Mouse (Mus musculus): ENCODE data around the gene Dennd1c.
"Not testable (repeated sequence)": the region's sequence is repeated elsewhere in the genome, so short reads cannot be mapped to it uniquely, and the experiment has no call there.

Gene Dennd1c

GRCm38 (mm10) chr17:57095855-57096622 lies 17.7 kb upstream of the Dennd1c start:
- no peak for DNase-seq (ENCODE audit: low spot score)

- no peak for DNase-seq (ENCODE audit: low spot score)
Measured at GRCm38 (mm10) chr17:57094222-57094621, 15.9 kb upstream of the Dennd1c start.

GRCm38 (mm10) chr17:57087049-57087832 lies 8.9 kb upstream of the Dennd1c start, which contains the start of gene Tubb4a:
Gene Tubb4a (minus strand): TSS chr17:57087782.
- DNase-seq (ENCODE audit: low spot score), result peak; percentile 77

- DNase-seq (ENCODE audit: low spot score), result no peak
Measured at GRCm38 (mm10) chr17:57085970-57086757, 7.8 kb upstream of the Dennd1c start.

GRCm38 (mm10) chr17:57082481-57082880 lies 4.2 kb upstream of the Dennd1c start:
- no peak for DNase-seq (ENCODE audit: low spot score)

GRCm38 (mm10) chr17:57081234-57081842 lies 3.0 kb upstream of the Dennd1c start:
- DNase-seq (ENCODE audit: low spot score), result no peak

DNA sequence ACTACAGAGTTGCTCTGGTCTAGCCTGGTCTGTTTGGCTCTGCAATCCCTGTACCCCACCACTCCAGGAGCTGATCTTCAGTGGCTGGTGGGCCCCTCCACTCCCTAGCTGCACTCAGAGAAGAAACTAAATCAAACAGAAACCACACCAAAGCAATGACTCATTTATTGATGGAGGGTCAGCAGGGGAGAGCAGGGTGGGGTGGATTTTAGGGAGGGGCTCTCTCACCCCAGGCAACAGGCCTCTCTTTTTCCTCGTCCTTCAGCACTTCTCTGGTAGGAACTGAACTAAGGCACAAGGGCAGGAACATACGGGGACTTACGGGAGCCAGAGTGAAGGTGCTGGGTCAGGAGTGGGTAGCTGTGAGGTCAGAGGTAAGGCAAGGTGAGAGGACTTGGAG lies 1.6 kb upstream of the Dennd1c start:
- no peak for DNase-seq (ENCODE audit: low spot score)

GRCm38 (mm10) chr17:57076916-57077315 lies 1.4 kb downstream of the Dennd1c start:
- no peak for DNase-seq (ENCODE audit: low spot score)

DNA sequence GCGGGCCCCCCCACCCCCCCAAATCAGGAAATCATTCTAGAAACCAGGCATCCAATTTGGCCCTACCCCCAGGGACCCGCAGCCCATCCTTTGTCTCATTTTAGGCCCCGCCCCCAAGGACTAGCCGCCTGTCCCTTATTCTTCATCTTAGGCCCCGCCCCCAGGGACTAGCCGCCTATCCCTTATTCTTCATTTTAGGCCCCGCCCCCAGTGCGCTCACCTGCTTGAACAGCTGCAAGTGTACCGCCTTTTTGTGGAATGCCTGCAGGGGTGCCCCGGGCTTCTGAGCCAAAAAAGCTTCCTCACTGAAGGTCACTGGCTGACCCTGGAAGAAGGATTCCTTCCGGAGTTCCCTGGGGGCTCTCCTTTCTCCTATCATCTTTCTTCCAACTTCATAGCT lies 7.6 kb downstream of the Dennd1c start:
- DNase-seq (ENCODE audit: low spot score), result no peak

- DNase-seq (ENCODE audit: low spot score), result no peak
Measured at GRCm38 (mm10) chr17:57070272-57070671, 8.0 kb downstream of the Dennd1c start.

GRCm38 (mm10) chr17:57066908-57067307 lies 11.4 kb downstream of the Dennd1c start:
- DNase-seq (ENCODE audit: low spot score), result no peak

- no peak for DNase-seq (ENCODE audit: low spot score)
Measured at GRCm38 (mm10) chr17:57063031-57063430, 15.3 kb downstream of the Dennd1c start.

DNA sequence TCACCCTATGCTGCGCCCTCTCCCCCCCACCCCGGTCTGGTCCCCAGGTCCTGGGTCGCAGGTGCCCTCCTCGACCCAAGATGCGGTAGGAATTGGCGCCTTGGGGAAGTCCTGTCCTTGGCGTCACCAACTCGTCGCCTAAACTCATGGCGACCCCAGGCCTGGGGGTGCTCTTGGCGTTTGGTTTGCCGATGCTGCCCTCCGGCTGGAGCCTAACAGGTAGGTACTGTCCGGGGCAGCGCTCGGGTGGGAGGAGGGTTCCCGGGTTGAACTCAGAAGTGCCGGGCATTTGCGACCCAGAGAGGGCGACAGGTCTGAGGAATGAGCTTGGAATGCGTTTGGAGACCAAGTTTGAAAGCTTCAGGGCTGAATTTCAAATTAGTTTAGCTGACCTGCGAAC lies 15.8 kb downstream of the Dennd1c start:
- no peak for DNase-seq (ENCODE audit: low spot score)

DNA sequence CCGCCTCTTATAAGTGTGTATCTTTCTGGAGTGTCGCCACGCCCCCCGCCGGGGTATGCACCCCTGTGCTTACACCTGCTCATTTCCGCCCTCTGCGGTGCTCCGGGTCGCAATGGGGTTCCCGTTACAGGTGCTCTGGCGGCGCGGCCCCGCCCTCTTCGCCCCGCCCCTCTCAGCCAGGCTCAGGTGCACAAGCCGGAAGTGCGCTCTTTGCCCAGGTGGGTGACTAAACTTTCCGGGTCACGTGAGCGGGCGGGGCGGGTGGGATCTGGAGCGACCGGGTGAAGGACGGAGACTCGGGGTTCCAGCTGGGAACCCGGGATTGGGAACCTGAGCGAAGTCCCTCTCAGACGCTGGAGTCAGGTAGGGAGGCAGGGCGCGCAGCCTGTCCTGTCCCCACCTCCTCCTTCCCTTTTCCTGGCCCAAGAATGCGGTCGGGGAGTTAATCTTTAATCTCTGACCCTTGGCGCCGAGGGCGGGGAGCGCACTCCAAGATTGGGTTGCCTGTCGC lies 16.2 kb downstream of the Dennd1c start:
- DNase-seq (ENCODE audit: low spot score), result no peak

DNA sequence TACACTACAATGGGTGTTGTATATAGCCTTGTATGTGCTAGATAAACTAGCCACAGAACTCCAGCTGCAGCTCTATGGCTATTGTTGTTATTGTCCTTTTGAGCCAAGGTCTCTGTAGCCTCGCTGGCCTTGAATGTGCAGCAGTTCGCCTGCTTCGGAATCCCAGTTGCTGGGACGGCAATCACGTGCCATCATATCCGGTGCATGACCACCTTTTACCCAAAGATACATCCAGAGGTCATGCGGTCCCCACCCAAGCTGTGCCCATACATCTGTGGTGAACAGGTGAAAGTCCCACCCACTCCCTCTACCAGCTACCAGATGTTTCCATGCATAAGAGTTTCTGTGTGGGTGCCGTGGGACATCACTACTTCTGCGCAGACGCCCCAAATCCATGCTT lies 17.2 kb downstream of the Dennd1c start:
- no peak for DNase-seq (ENCODE audit: low spot score)

DNA sequence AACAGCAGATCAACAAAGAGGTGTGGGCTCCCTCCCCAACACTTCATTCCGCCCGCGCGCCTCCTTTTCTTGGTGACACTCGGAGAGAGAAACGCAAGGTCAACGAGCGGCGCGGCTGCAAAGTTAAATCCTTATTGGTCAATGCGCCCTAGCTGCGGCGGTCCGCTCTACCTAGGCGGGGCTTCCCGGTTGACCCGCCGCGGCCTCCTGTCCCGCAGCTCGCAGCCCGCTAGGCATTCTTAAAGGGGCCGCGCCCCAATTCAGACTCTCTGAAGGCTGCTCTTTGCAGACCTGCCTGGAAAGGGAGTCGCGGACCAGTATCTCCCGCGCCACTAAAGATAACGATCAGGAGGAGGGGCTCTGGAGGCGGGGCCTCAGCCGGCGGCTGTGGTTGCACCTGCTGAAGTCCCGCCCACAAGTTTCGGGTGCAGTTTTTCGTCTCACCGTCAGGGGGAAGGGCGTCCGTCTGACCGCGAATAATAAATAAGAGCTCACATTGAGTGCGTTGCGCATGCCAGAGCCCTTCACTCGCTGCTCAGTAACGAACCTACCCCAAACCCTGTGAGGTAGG lies 18.0 kb downstream of the Dennd1c start:
- DNase-seq (ENCODE audit: low spot score), result peak; percentile 95

- peak; percentile 57 for DNase-seq (ENCODE audit: low spot score)
Measured at GRCm38 (mm10) chr17:57059486-57059977, 18.8 kb downstream of the Dennd1c start, which contains the start of gene Slc25a23. Gene Slc25a23 (minus strand): TSS chr17:57059863.

- no peak for DNase-seq (ENCODE audit: low spot score)
Measured at GRCm38 (mm10) chr17:57058891-57059485, 19.3 kb downstream of the Dennd1c start, which contains the start of gene Crb3. Gene Crb3 (plus strand): TSS chr17:57059105.

DNA sequence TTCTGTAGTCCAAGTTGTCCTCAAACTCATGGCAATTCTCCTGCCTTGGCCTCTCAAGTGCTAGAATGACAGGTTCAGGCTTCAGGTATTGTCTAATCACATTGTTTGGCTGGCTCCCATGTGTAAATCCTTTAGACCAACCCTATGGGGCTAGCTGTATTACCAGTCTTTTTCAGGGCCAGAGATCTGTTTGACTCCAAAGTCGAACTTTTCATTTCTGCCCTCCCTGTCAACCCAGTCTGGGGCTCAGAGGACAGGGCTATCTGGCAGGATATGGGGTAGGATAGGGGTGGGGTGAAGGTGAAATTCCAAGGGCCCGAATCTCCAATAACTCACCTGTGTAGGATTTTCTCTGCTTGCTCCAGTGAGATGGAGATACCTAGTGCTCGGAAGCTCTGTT lies 22.1 kb downstream of the Dennd1c start:
- no peak for DNase-seq (ENCODE audit: low spot score)

DNA sequence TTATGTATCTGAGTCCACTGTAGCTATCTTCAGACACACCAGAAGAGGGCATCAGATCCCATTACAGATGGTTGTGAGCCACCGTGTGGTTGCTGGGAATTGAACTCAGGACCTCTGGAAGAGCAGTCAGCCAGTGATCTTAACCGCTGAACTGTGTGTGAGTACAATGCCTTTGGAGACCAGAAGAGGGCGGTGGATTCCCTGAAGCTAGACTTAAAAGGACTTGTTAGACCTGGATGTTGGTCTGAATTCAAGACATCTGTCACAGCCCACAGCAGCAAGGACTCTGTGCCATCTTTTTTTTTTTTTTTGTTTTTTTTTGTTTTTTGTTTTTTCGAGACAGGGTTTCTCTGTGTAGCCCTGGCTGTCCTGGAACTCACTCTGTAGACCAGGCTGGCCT lies 26.6 kb downstream of the Dennd1c start:
- DNase-seq (ENCODE audit: low spot score), result not testable (repeated sequence)

- no peak for DNase-seq (ENCODE audit: low spot score)
Measured at GRCm38 (mm10) chr17:57048816-57049215, 29.5 kb downstream of the Dennd1c start.
